Mouse (Mus musculus) spleen, adult 2 months (tissue): ENCODE data around the gene Ppfibp2.

Source experiments
- CTCF ChIP-seq: fragments of 200-500 bp; IDR thresholded peaks from 2 replicates; pipeline ENCODE4 v1.5.1; 2011; ENCODE audit warnings: mild to moderate bottlenecking, inconsistent platforms; ENCODE audit not compliant: insufficient read depth, insufficient read length, insufficient replicate concordance; ENCODE audit errors: extremely low read depth
- POLR2A ChIP-seq: fragments of 200-500 bp; IDR thresholded peaks from 2 replicates; pipeline ENCODE4 v1.6.1; 2011; ENCODE audit warnings: low read depth, low read length, inconsistent platforms

DNA sequence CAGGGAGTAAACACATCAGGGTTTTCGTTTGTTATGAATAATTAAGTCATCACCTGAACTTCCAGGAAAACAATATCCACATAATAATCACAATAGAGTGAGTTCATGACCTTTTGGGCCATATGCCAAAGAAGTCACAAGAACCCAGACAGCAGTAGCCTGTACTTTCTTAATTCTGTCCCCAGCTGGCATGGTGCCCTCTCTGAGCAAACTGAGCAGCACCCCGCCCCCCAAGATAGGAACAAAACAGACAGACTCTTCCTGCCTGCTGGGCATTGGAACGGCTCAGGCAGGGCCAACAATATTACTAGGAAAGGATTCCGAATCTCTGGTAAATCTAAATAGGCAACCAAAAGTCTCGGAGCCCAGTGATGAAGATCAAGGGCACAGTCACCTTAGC is 110.9 kb downstream of the Ppfibp2 start:
- TF ChIP-seq CTCF = no peak
- no peak for TF ChIP-seq POLR2A
